Mouse (Mus musculus): ENCODE measurements around the gene Lrrc37a. TPM values are rescaled to one million over a fixed set of nuclear protein-coding genes. Genes with fewer than 3 reads are reported as not detected.

The Lrrc37a gene
- total RNA-seq, 4 experiments from 2014 or later, result not detected

Other genes starting within 250 kb of the Lrrc37a start
- 1 to 10 TPM; 4.6 to 5.5 (median 4.8) TPM for gene Map3k14, start 237.1 kb downstream of the Lrrc37a start, total RNA-seq (2022)
- gene Arhgap27, start 140.9 kb downstream of the Lrrc37a start, total RNA-seq (2022), result 10 to 100 TPM in 3 of 4 experiments, 1 to 10 TPM in 1; 9.8 to 19.8 (median 15.6) TPM
- 10 to 100 TPM; 17.9 to 23.4 (median 20.4) TPM for gene Plekhm1, start 91.9 kb downstream of the Lrrc37a start, total RNA-seq (2022)
- gene Gm884, start 116.5 kb upstream of the Lrrc37a start, total RNA-seq (2022), result under 1 TPM in 1 of 4 experiments, not detected in 3; 0.04 TPM
- gene Lyzl6, start 134.3 kb upstream of the Lrrc37a start, total RNA-seq (2022), result not detected
- gene Rprml, start 145.0 kb upstream of the Lrrc37a start, total RNA-seq (2022), result 100 to 1,000 TPM in 1 of 4 experiments, 10 to 100 TPM in 3; 77.2 to 102 (median 98.0) TPM
- gene Gosr2, start 193.3 kb upstream of the Lrrc37a start, total RNA-seq (2022), result 10 to 100 TPM; 63.0 to 64.3 (median 64.0) TPM
- under 1 TPM; 0.16 to 0.33 (median 0.24) TPM for gene Wnt9b, start 245.2 kb upstream of the Lrrc37a start, total RNA-seq (2022)

Measured in layer of hippocampus, adult 8-10 months (tissue).